Mouse (Mus musculus): ENCODE data around the gene Gprc5a. TPM values are rescaled to one million over a fixed set of nuclear protein-coding genes. Genes with fewer than 3 reads are reported as not detected.

Gprc5a gene
- polyA plus RNA-seq, 1 experiment from 2014 or later = 0.56 TPM

- no peaks in the 10 kb centered on the region; the same call in 1 of the 2 replicates for H3K27me3 ChIP-seq (ENCODE audit: control insufficient read depth, insufficient read depth, low read length)
- H3K9ac ChIP-seq = no peak overlapping the region
- peaks cover 3% of the 10 kb centered on the region; the same call in 1 of the 2 replicates for H3K4me1 ChIP-seq (replicated peaks; ENCODE audit: control insufficient read depth, insufficient read depth, low read length)
- H3K36me3 ChIP-seq (replicated peaks; ENCODE audit: control insufficient read depth, insufficient read depth) = no peaks in the 10 kb centered on the region
- DNase-seq (ENCODE audit: low spot score) (no peak), ATAC-seq (ENCODE audit: low FRiP score) (no peak)
- H3K9me3 ChIP-seq (ENCODE audit: control insufficient read depth, low read length) = no peaks in the 10 kb centered on the region
- 98% methylated on average over 8 of the region's 8 CpGs for WGBS
- no peak overlapping the region for H3K27ac ChIP-seq
- H3K4me2 ChIP-seq (replicated peaks) = no peak overlapping the region
- H3K4me3 ChIP-seq (replicated peaks; ENCODE audit: low read length) = no peak overlapping the region
Observed at GRCm38 (mm10) chr6:135116479-135116878, 51.0 kb downstream of the Gprc5a start.

GRCm38 (mm10) chr6:135118183-135118582 is 52.7 kb downstream of the Gprc5a start, which contains the start of gene Gprc5d:
Gene Gprc5d, minus strand, starts transcription at chr6:135118283.
- H3K4me1 ChIP-seq (replicated peaks; ENCODE audit: control insufficient read depth, insufficient read depth, low read length) = peaks cover under 1% of the 10 kb centered on the region; the same call in 1 of the 2 replicates
- no peak within 1 kb of the TSS for H3K9ac ChIP-seq
- H3K4me3 ChIP-seq (replicated peaks; ENCODE audit: low read length) = no peak within 1 kb of the TSS
- WGBS = 93% methylated on average over 5 of the region's 5 CpGs
- no peak within 1 kb of the TSS for H3K4me2 ChIP-seq (replicated peaks)
- DNase-seq (ENCODE audit: low spot score) = no peak
- no peaks in the 10 kb centered on the region for H3K36me3 ChIP-seq (replicated peaks; ENCODE audit: control insufficient read depth, insufficient read depth)
- H3K9me3 ChIP-seq (ENCODE audit: control insufficient read depth, low read length) = no peaks in the 10 kb centered on the region
- ATAC-seq (ENCODE audit: low FRiP score) = no peak
- no peaks in the 10 kb centered on the region; the same call in 1 of the 2 replicates for H3K27me3 ChIP-seq (ENCODE audit: control insufficient read depth, insufficient read depth, low read length)
- no peak within 1 kb of the TSS for H3K27ac ChIP-seq

GRCm38 (mm10) chr6:135124755-135125380 is 59.4 kb downstream of the Gprc5a start:
- WGBS = 47% methylated on average over 5 of the region's 5 CpGs
- H3K27ac ChIP-seq = no peak overlapping the region
- no peak for DNase-seq (ENCODE audit: low spot score)

DNA sequence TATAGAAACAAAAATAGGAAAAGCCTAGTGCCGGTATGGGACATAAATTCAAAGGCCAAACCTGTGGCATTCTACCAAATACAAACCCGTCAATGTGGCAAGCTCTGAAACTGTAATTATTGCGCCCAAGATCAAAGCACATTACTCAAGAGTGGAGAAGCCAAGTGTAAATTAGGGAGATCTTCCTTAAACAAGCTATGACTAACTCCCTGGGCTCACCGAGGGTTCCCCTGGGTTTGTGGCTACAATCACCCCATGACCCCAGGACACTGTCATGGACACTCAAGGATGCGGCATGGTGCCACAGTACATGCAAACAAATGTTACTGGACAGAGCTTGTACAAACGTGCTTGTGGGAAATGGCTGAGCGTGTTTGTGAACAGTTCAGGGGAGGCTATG is 67.6 kb downstream of the Gprc5a start:
- ATAC-seq (ENCODE audit: low FRiP score) = no peak
- no peak overlapping the region for H3K27ac ChIP-seq

More at GRCm38 (mm10) chr6:135124755-135125380, 59.4 kb downstream of the Gprc5a start:
- Histone ChIP-seq H3K4me1 (replicated peaks; ENCODE audit: control insufficient read depth, insufficient read depth, low read length) (no peaks in the 10 kb centered on the region), H3K9ac (no peak overlapping the region), H3K9me3 (ENCODE audit: control insufficient read depth, low read length) (no peaks in the 10 kb centered on the region), H3K4me2 (replicated peaks) (no peak overlapping the region), H3K4me3 (replicated peaks; ENCODE audit: low read length) (no peak overlapping the region), H3K27me3 (ENCODE audit: control insufficient read depth, insufficient read depth, low read length) (no peaks in the 10 kb centered on the region), H3K36me3 (replicated peaks; ENCODE audit: control insufficient read depth, insufficient read depth) (no peaks in the 10 kb centered on the region)
- no peak for ATAC-seq (ENCODE audit: low FRiP score)

DNA sequence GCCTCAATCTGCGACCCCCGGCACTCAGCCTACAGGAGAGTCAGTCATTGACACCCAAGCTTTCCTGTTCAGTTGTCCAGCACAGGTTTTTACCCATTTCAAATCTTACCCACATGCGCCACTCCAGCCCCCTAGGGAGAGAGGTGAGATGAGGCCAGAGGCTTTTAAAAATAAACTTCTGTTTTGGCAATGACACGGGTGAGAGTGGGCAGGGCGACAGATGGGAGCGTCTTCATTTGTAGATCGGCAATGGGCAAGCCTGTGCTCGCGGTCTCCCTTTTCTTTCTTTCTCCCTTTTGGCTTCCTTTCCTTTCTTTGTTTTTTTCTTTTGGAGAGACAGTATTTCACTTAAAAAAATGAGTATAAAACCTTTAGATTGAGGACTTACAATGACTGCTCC is 68.0 kb downstream of the Gprc5a start:
- ATAC-seq (ENCODE audit: low FRiP score) = no peak
- Histone ChIP-seq H3K4me1 (replicated peaks; ENCODE audit: control insufficient read depth, insufficient read depth, low read length) (no peaks in the 10 kb centered on the region), H3K9ac (no peak overlapping the region), H3K4me3 (replicated peaks; ENCODE audit: low read length) (no peak overlapping the region), H3K4me2 (replicated peaks) (no peak overlapping the region), H3K27me3 (ENCODE audit: control insufficient read depth, insufficient read depth, low read length) (no peaks in the 10 kb centered on the region), H3K27ac (no peak overlapping the region), H3K36me3 (replicated peaks; ENCODE audit: control insufficient read depth, insufficient read depth) (no peaks in the 10 kb centered on the region), H3K9me3 (ENCODE audit: control insufficient read depth, low read length) (no peaks in the 10 kb centered on the region)
- whole genome bisulfite sequencing = 94% methylated on average over 9 of the region's 9 CpGs
- no peak for DNase-seq (ENCODE audit: low spot score)

More for the DNA sequence above, 67.6 kb downstream of the Gprc5a start:
- no peak for DNase-seq (ENCODE audit: low spot score)
- Histone ChIP-seq H3K4me3 (replicated peaks; ENCODE audit: low read length) (no peak overlapping the region), H3K4me2 (replicated peaks) (no peak overlapping the region), H3K27me3 (ENCODE audit: control insufficient read depth, insufficient read depth, low read length) (no peaks in the 10 kb centered on the region), H3K4me1 (replicated peaks; ENCODE audit: control insufficient read depth, insufficient read depth, low read length) (no peaks in the 10 kb centered on the region), H3K9ac (no peak overlapping the region), H3K36me3 (replicated peaks; ENCODE audit: control insufficient read depth, insufficient read depth) (no peaks in the 10 kb centered on the region), H3K9me3 (ENCODE audit: control insufficient read depth, low read length) (no peaks in the 10 kb centered on the region)
- 84% methylated on average over 7 of the region's 7 CpGs for WGBS

Other genes starting within 250 kb of the Gprc5a start
- gene Crebl2, start 235.5 kb upstream of the Gprc5a start, polyA plus RNA-seq (2014; fragmentation: Nextera tagmentation; extraction: Ambion mirVana) = 3.2 and 3.3 TPM in 2 replicates
- gene Gpr19, start 167.1 kb upstream of the Gprc5a start, polyA plus RNA-seq (2014; fragmentation: Nextera tagmentation; extraction: Ambion mirVana) = 34.0 and 37.1 TPM in 2 replicates
- gene Cdkn1b, start 145.2 kb upstream of the Gprc5a start, polyA plus RNA-seq (2014; fragmentation: Nextera tagmentation; extraction: Ambion mirVana) = 18.5 and 19.0 TPM in 2 replicates
- 3.9 TPM in 2 replicates for gene Apold1, start 83.9 kb upstream of the Gprc5a start, polyA plus RNA-seq (2014; fragmentation: Nextera tagmentation; extraction: Ambion mirVana)
- gene Ddx47, start 54.0 kb upstream of the Gprc5a start, polyA plus RNA-seq (2014; fragmentation: Nextera tagmentation; extraction: Ambion mirVana) = 70.4 and 72.6 TPM in 2 replicates
- gene Gprc5d, start 52.6 kb downstream of the Gprc5a start, polyA plus RNA-seq (2014; fragmentation: Nextera tagmentation; extraction: Ambion mirVana) = not detected in 2 replicates
- 117 and 126 TPM in 2 replicates for gene Fam234b, start 132.3 kb downstream of the Gprc5a start, polyA plus RNA-seq (2014; fragmentation: Nextera tagmentation; extraction: Ambion mirVana)
- 3.1 and 3.3 TPM in 2 replicates for gene Hebp1, start 132.4 kb downstream of the Gprc5a start, polyA plus RNA-seq (2014; fragmentation: Nextera tagmentation; extraction: Ambion mirVana)
- 0.15 and 0.31 TPM in 2 replicates for gene Gsg1, start 188.7 kb downstream of the Gprc5a start, polyA plus RNA-seq (2014; fragmentation: Nextera tagmentation; extraction: Ambion mirVana)
- 0.16 and 0.31 TPM in 2 replicates for gene Pbp2, start 244.8 kb downstream of the Gprc5a start, polyA plus RNA-seq (2014; fragmentation: Nextera tagmentation; extraction: Ambion mirVana)